In the genomic region with DNA sequence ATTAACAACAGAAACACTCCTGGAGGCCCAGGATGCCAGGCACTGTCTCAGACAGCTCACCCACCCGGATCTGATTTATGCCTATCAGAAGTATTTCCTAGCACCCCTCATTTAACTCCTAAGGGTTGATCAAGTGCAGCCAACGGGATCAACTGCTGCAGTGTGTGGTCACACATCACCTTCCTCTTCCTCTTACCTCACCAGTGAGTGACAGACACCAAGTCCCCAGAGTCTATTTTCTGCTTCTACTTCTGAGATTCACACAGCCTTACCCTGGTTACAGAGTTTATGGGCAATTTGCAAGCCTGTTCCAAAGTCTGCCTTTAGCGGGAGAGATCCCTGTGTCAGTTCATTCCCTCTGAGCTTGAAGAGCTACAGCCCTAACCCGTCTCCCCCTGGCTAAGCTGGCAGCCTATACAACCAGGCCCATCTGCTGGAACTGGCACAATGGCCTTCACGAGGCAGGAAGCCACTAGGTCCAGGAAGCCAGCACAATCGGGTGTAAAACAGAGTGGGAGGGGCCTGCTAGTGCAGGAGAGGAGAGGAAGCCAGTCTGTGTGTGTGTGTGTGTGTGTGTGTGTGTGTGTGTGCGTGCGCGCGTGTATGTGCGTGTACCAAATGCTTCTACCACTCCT, we compare ENCODE assay signal across 7 mouse cellular contexts.
DNase-seq lines count a peak whose midpoint lies in the region; ATAC-seq and TF ChIP-seq lines count a peak whose summit lies in the region.

No protein-coding gene starts in this region.

- no peaks in the 10 kb centered on the region for H3K9me3 ChIP-seq in heart, embryonic 11.5 days (replicated peaks; ENCODE audit: control insufficient read depth, low read length)
- no peaks in the 10 kb centered on the region for H3K9me3 ChIP-seq in stomach, embryonic 14.5 days (ENCODE audit: control insufficient read depth, low read depth, low read length)

- no peaks in the 10 kb centered on the region for H3K36me3 ChIP-seq in heart, embryonic 11.5 days (ENCODE audit: control insufficient read depth, insufficient read depth, low read length)
- H3K36me3 ChIP-seq in kidney, adult 2 months (ENCODE audit: control insufficient read depth, insufficient read depth, low read length), result no peaks in the 10 kb centered on the region
- no peaks in the 10 kb centered on the region for H3K36me3 ChIP-seq in stomach, embryonic 14.5 days (ENCODE audit: control insufficient read depth, insufficient read depth, low read length)

- no peak for TF ChIP-seq CTCF in kidney, adult 2 months (conservative IDR thresholded peaks at IDR 0.05; ENCODE audit: insufficient read depth, insufficient read length, low read depth, low read length)

- no peak overlapping the region for H3K4me2 ChIP-seq in heart, embryonic 11.5 days
- H3K4me2 ChIP-seq in stomach, embryonic 14.5 days (replicated peaks; ENCODE audit: low read depth, low read length), result no peak overlapping the region

- peak; percentile 55 for DNase-seq in adrenal gland, postnatal 10 days
- peak; percentile 89 for DNase-seq in cerebellum, adult 8-10 months
- DNase-seq in kidney, adult 2 months, result peak; percentile 87
- DNase-seq in lung, postnatal 10 days, result peak; percentile 90
- no peak for DNase-seq in testis, postnatal 10 days (ENCODE audit: low spot score)

- H3K4me3 ChIP-seq in heart, embryonic 11.5 days (ENCODE audit: low read depth, low read length), result no peak overlapping the region
- H3K4me3 ChIP-seq in kidney, adult 2 months (ENCODE audit: insufficient read depth, low read depth, low read length), result no peak overlapping the region
- no peak overlapping the region for H3K4me3 ChIP-seq in stomach, embryonic 14.5 days (ENCODE audit: low read depth, low read length)

- H3K9ac ChIP-seq in heart, embryonic 11.5 days (ENCODE audit: low read depth, low read length), result no peak overlapping the region
- H3K9ac ChIP-seq in stomach, embryonic 14.5 days (replicated peaks; ENCODE audit: low read depth, low read length), result no peak overlapping the region

- H3K27ac ChIP-seq in heart, embryonic 11.5 days (ENCODE audit: low read depth, low read length), result peak overlapping the region; percentile 71; the same call in 1 of the 2 replicates
- peak overlapping the region; percentile 76 for H3K27ac ChIP-seq in kidney, adult 2 months (ENCODE audit: insufficient read depth, low read depth, low read length)
- H3K27ac ChIP-seq in stomach, embryonic 14.5 days (ENCODE audit: low read length), result peak overlapping the region; percentile 55; the same call in 1 of the 2 replicates

- WGBS in heart, embryonic 11.5 days (ENCODE audit: insufficient replicate concordance), result 53% methylated on average over 11 of the region's 11 CpGs
- WGBS in kidney, adult 2 months, result 41% methylated on average over 11 of the region's 11 CpGs
- 73% methylated on average over 11 of the region's 11 CpGs for WGBS in stomach, embryonic 14.5 days

- H3K27me3 ChIP-seq in heart, embryonic 11.5 days (ENCODE audit: control insufficient read depth, insufficient read depth, low read length), result no peaks in the 10 kb centered on the region
- H3K27me3 ChIP-seq in kidney, adult 2 months (replicated peaks; ENCODE audit: control insufficient read depth, insufficient read depth, low read length), result no peaks in the 10 kb centered on the region
- H3K27me3 ChIP-seq in stomach, embryonic 14.5 days (ENCODE audit: control insufficient read depth, insufficient read depth, low read length), result no peaks in the 10 kb centered on the region

- no peak for ATAC-seq in heart, embryonic 11.5 days (replicated peaks; ENCODE audit: insufficient number of reproducible peaks, low FRiP score, low TSS enrichment)
- no peak for ATAC-seq in stomach, embryonic 14.5 days (ENCODE audit: insufficient number of reproducible peaks, insufficient read depth, low FRiP score, low read depth)

- TF ChIP-seq POLR2A in kidney, adult 2 months (IDR thresholded peaks at IDR 0.05; ENCODE audit: low read depth, low read length), result no peak

- peaks cover 20% of the 10 kb centered on the region for H3K4me1 ChIP-seq in heart, embryonic 11.5 days (ENCODE audit: control insufficient read depth, insufficient read depth, low read length)
- H3K4me1 ChIP-seq in kidney, adult 2 months (ENCODE audit: control insufficient read depth, insufficient read depth, low read length), result no peaks in the 10 kb centered on the region
- peaks cover 13% of the 10 kb centered on the region; the same call in 1 of the 2 replicates for H3K4me1 ChIP-seq in stomach, embryonic 14.5 days (ENCODE audit: control insufficient read depth, insufficient read depth, low read length)
